Mouse (Mus musculus) small intestine, adult 2 months (tissue): Measurements from ENCODE around the gene Gbp9.
"Not testable (repeated sequence)": the region's sequence is repeated elsewhere in the genome, so short reads cannot be mapped to it uniquely, and the experiment has no call there.

Experiments used
- CTCF ChIP-seq: fragments of 200-500 bp; IDR thresholded peaks from 2 replicates; pipeline ENCODE4 v1.5.1; 2012; ENCODE audit warnings: low read depth, mild to moderate bottlenecking, control low read depth, inconsistent platforms, low read length, moderate library complexity, mixed read lengths; ENCODE audit not compliant: insufficient replicate concordance, insufficient read length; ENCODE audit errors: extremely low read depth
- POLR2A ChIP-seq: fragments of 200-500 bp; IDR thresholded peaks from 2 replicates; pipeline ENCODE4 v1.6.1; 2012; ENCODE audit warnings: low read depth, mild to moderate bottlenecking, control low read depth, inconsistent platforms, low read length, moderate library complexity

- not testable (repeated sequence) for TF ChIP-seq POLR2A, CTCF
These were observed 71.0 kb downstream of the Gbp9 start for GRCm38 (mm10) chr5:105068356-105068755.
